Mouse (Mus musculus) activated CD4-positive, CD25-positive, alpha-beta regulatory T cell, adult 4 months (primary cell): Measurements from ENCODE around the gene Gm34653. TPM values are rescaled to one million over a fixed set of nuclear protein-coding genes. Genes with fewer than 3 reads are reported as not detected.
A peak's percentile ranks its signal among the peaks of the same experiment; 100 is the strongest.
"Not testable (repeated sequence)": the region's sequence is repeated elsewhere in the genome, so short reads cannot be mapped to it uniquely, and the experiment has no call there.

Source experiments
- ATAC-seq: one replicate; pipeline ENCODE4 v1.8.0; 2017
- polyA plus RNA-seq, 2 experiments: library from polyadenylated mRNA; unstranded; fragments of 100-300 nt; shearing (Covaris generic); gene quantifications; one replicate each; pipeline ENCODE4 v1.2.1; 2017

Gene Gm34653
- not detected for polyA plus RNA-seq

DNA sequence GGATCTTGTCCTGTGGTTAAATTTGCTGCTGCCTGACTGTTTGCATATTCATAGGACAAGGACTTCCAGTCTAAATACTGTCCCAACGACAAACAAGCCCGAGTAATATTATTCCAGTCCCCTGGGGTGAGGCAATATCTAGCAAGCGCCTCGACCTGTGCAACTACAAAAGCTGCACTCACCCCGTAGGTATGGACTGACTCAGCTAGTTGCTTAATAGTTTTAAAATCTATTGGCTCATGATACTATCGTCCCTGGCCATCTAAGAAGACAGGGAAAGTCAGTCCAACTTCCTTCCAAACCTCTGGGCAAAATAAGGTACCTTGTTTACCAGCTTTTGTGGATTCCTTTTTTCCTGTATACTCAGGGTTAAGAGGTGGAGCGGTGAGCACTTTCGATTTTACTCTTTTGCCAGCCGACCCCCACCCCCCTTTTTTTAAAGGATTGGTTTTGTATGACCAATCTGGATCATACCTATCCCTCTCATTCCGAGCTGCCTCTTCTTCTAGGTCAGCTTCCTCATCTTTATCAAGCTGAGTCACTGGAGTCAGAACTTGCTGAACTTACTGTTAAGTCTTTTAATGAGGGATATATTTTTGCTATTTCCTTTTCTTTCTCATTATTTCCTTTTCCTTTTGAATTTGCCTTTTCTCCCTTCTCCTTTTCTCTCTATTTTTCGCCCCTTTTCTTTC is at the start of gene Gm34653:
Gene Gm34653 (plus strand): TSS at position 242 of the 692 bp plus-strand sequence.
- ATAC-seq: not testable (repeated sequence)

DNA sequence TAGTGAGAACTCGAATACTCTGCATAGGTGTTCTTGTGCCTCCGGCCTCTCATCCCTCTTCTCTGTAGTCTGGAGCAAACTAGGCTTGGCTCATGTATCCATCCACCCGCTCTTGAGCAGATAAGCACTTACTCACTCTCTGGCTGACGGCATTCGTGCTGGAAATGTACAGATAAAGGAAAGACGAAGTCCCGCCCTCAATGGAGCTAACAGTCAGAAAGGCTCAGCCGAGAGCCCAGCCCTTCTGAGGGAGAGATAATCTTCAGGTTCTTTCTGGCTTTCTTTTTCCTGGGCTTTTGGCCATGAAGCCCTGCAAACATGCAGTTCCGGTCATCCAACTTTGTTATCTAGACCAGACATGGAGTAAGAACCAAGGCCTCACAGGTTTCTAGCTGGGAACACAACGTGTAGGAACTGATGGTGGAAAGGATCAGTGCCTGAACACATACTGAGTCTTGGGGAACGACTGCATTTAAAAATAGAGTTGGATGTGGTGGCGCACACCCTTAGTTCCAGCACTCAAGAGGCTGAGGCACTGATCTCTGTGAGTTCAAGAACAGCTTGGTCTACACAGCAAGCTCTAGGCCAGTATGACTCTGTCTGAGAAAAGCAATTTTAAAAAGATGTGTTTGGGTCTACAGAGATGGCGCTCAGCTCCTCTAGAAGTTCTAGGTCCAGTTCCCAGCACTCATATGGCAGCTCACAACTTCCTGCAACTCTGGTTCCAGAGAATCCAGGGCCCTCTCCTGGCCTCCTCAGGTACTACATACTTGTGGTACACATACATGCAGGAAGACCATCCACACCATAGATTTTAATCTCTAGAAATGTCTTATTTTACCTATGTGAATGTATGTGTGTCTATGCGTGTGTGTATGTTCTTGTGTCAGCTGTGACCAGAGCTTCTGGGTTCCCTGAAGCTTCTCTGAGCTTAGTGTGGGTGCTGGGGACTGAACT is 49.5 kb upstream of the Gm34653 start:
- no peak for ATAC-seq

DNA sequence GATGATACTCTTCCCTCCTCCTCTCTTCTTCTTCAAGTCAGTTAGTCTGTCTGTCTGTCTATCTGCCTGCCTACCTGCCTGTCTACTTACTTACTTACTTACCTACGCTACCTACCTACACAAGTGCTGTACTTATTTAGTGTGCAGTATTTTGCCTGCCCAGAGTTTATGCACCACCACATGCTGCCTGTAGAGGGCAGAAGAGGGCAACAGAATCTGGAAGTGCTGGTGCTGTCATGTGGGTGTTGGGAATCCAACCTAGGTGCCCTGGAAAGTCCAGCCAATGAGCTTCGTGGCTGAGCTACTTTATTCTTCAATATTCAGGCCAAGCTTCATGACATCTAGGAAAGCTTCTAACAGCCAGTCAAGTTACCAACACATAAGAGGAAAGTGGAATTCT is 48.7 kb upstream of the Gm34653 start:
- ATAC-seq: peak; percentile 52

DNA sequence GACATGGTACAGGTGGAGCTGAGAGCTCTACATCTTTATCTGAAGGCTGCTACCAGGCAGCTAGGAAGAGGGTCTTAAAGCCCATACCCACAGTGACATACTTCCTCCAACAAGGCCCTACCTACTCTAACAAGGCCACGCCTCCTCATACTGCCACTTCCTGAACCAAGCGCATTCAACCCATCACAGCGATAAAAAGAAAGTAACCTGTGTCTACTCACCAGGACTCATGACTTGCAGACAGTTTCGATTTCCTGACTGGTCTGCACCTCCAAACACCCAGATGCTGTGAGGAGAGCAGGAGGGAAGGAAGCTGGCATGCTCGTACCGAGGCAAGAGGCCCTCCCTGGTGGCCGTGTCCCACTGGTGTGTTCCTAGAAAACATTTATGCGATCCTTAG is 42.5 kb upstream of the Gm34653 start:
- ATAC-seq: peak; percentile 100

DNA sequence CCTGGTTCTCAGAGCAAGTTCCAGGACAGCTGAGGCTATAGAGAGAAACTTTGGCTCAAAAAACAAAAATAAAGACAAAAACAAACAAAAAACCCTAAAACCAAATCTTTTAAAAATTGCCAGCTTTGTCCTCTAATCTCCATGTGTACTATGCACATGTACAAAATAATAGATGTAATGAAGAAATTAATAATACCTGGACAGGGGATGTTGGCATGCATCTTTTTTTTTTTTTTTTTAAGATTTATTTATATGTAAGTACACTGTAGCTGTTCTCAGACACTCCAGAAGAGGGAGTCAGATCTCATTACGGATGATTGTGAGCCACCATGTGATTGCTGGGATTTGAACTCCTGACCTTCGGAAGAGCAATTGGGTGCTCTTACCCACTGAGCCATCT is 40.3 kb upstream of the Gm34653 start:
- not testable (repeated sequence) for ATAC-seq

DNA sequence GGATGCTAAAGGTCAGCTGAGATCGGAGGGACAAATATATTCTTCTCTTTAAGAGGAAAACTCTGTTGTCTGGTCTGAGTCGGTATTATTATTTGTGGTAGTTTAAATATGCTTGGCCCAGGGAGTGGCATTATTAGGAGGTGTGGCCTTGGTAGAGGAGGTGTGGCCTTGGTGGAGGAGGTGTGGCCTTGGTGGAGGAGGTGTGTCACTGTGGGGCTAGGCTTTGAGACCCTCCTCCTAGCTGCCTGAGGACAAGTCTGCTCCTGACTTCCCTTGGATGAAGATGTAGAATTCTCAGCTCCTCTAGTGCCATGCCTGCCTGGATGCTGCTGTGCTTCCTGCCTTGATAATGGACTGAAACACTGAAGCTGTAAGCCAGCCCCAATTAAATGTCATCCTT is 38.3 kb upstream of the Gm34653 start:
- no peak for ATAC-seq

DNA sequence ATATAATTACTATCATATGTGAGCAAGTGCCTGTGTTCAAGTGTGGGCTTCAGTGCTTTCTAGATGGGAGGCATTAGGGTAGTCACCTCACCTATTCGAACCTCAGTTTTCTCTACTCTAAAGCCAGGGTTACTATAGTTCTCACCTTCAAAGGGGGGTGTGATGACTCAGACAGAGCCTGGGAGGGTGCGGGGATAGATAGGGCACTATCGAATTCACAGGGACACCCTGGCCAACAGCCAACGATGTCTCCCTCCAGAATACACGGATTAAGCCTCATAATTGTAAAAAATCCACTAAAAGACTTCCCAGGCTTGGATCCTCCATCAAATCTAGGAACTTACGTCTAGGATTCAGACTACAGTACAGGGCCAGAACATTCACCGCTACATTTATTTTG is 37.4 kb upstream of the Gm34653 start:
- no peak for ATAC-seq

DNA sequence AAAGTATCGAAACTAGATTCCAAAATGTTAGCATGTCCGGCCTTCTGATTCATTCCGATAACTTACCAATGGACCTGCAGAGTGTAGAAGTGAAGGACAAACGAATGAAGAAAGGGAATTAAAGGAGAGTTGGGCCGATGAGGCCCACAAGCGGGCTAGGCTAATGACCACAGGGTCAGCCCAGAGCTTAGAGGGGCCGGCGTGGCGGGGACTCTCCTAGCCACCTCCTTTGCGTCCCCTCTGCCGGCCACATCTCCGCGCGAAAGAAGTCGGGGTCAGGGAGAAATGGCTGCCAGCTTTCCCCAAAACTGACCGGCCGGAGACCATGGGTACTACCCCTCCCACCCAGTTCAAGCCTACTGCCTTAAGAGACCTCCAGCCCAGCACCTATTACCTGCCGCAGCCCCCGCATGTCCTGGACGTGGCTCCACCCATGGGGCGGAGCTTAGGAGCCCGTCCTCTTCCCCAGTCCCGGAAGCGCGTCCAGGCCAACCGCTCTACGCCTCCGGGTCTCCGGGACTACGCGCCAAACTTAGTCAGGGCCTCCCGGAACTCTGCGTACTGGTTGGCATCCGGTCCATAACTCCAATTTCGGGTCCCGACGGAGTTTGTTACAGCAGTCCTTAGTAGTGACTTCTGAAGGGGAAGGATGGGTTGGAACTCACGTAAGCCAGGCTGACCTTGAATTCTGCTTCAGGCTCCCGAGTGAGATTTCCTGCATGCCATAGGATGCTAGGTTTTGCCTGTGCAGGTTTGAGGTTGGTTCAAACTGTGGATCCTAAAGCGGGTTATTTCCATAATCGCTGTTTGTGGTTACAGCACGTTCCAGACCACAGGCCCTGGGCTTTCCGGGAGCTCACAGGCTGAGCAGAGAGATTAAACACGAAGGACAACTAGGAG is 33.2 kb upstream of the Gm34653 start, which contains the start of gene Rabepk:
Gene Rabepk (minus strand): TSS at position 556 of the 900 bp plus-strand sequence.
- peak; percentile 77 for ATAC-seq

DNA sequence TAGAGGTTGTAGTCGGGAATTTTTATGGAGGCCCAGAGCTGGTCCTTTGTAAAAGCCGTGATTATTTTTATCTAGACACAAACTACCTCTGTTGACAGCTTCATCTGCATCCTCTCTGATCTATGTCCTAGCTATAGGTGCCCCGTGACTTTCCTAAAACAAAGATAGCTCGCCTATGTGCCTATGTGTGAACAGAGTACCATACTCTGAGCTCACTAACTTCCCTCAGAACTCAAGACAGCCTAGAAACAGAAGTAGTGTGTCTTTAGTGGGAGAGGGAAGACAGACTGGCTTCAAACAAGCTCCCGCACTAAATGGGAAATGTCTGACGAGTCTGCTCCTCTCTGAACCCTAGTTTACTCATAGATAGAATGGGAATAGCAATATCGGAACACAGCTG is 32.4 kb upstream of the Gm34653 start:
- ATAC-seq: no peak

DNA sequence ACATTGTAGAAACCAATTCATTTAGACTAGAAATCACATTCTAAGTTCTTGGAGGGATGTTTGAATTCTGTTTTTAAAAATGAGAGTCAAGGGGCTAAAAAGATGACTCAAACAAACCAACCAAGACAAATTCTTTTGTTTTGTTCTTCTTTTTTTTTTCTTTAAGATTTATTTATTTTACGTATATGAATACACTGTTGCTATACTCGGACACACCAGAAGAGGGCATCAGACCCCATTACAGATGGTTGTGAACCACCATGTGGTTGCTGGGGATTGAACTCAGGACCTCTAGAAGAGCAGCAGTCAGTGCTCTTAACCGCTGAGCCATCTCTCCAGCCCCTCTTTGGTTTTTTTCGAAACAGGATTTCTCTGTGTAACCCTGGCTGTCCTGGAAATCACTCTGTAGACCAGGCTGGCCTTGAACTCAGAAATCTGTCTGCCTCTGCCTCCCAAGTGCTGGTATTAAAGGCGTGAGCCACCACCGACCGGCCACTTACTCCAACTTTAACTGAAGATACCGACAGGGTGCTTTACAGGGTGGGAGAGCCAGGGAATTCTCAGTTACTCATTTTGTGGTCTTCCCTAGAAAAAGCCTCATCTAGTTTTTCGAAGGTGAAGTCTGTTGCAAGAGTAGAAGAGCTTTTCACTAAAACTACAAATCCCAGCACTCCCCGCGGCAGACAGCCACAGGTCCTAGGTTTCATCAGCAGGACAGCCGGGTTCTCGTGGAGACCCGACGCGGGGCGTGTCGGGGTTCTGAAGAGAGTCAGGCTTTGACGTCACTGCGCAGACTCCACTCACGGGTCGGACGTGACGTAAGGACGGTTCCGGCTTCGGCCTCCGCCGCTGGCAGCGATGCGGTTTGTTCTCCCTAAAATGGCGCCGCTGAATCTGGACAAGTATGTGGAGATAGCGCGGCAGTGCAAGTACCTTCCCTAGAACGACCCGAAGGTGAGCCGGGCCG is 31.0 kb upstream of the Gm34653 start:
- peak; percentile 92 for ATAC-seq

DNA sequence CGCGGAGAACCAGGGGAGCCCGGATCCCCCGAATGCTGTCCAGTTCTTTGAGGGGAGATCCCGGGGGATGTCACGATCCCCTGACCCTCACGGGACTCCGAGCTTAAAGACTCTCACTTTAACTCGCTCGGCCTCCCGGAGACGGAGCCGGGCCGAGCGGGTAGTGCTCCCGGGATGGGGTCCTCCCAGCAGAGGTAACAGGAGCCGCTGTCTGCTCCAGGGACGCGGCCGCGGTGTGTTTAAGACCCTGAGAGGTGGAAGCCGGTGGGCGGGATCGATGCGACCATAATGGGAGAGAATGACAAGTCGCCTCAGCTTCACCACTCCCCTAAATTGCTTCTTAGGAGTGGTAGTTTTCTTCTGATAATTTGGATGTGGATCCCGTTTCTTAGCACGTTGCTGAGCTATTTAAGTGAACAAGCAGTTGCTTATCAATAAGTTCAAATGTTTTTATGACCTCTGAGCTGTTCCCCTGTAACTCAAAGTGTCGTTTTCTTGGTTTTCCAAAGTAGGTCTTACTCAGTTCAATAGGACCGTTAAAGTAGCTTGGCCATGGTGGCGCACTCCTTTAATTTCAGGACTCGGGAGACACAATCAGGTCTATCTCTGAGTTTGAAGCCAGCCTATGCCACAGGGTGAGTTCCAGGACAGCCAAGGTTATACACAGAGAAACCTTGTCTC is 30.1 kb upstream of the Gm34653 start:
- ATAC-seq: peak; percentile 4

DNA sequence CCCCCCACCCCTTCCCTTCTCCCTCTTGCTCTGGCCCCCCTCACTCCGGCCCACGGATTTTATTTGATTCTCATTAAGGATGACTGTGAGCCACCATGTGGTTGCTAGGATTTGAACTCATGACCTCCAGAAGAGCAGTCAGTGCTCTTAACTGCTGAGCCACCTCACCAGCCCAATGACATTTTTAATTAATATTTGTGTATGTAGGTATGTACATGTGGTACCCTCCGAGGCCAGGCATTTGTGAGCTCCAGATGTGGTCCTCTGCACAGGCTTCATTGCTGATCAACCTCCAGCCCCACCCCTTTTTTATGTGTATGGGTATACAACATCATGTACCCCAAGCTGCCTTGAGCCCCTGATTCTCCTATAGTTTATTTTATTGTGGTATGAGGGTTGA is 29.1 kb upstream of the Gm34653 start:
- no peak for ATAC-seq

DNA sequence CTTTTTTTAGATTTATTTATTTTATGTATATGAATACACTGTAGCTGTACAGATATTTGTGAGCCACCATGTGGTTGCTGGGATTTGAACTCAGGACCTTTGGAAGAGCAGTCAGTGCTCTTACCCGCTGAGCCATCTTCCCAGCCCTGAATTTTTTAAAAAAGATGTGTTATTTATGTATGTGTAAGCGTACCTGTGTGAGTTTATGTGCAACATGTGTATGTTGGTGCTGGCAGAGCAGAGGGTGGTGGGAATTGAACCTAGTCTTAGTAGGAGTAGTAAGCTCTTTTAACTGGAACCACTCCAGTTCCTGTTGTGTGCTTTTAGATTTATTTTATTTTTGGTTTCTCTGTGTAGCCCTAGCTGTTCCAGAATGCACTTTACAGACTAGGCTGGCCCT is 28.6 kb upstream of the Gm34653 start:
- no peak for ATAC-seq

DNA sequence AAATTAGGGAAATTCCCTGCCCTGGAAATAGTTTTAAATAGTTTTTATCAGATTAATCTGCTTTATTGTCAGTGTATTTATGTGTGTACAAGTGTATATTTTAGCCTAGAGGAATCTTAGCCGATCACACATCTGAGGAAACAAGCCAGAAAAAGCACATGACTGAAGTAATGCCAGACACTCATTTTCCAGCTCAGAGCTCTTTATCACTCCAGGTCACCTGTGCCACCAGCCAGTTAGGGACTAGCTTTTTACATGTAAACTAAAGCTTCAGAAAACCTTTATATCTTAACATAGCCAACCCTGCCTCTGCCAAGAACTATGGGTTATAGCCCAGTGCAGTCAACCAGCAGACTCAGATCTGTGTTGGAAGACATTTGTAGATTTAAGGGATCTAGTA is 28.0 kb upstream of the Gm34653 start:
- no peak for ATAC-seq

DNA sequence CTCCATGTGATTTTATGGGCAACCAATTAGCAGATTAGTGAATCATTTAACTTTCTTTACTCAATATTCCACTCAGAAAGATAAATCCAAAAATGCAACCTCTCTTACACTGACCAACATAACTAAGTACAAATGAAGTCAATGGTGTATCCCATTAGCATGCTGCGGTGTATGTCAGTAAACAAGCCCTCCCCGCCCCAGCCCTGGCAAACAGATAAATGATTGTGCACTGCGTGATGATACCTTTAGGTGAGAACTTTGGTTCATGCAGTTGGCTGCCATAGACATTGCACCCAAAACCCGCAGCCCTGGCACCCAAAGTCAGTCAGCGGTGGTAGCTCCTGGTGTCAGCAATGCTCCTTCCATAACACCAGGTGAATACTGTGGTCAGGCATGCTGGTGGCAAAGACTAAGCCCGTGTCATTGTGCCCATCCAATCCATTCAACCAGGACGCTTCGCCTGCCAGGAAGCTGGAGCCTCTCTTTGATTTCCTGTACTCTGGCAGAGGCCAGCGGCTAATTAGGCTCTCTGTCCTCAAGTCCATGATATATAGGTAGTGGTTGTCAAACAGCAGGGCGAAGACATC is 27.4 kb upstream of the Gm34653 start:
- no peak for ATAC-seq

DNA sequence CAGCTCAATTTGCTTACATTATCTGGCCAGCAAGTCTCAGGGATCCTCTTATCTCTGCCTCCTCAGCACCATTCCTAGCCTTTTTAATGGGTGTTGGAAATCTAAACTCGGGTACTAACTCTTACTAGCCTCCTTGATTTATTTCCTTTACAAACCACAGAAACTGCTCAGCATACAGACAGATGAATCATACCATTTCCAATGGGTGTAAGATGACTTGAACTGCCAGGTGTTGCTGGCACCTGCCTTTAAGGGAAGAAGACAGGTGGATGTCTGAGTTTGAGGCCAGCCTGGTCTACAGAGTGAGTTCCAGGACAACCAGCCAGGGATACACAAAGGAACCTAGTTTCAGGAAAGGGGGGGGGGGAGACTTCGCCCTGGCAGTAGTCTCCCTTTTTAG is 24.8 kb upstream of the Gm34653 start:
- no peak for ATAC-seq

DNA sequence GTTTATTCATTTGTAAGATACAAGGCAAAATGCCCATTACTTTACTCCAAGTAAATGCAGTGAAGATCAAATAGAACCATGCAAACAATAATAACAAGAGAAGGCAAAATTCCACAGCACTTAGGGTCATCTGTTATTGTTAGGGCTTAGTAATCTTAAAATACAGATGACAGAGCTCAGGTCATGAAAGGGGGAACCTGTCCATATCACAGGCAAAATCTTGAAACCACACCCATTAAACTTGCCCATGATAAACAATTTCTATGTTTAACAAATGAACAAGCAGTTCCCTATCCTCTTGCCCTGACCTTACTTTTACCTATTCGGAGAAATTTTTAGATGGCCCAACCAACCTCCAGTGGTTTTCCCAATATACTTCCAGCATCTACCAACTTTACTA is 23.2 kb upstream of the Gm34653 start:
- no peak for ATAC-seq

DNA sequence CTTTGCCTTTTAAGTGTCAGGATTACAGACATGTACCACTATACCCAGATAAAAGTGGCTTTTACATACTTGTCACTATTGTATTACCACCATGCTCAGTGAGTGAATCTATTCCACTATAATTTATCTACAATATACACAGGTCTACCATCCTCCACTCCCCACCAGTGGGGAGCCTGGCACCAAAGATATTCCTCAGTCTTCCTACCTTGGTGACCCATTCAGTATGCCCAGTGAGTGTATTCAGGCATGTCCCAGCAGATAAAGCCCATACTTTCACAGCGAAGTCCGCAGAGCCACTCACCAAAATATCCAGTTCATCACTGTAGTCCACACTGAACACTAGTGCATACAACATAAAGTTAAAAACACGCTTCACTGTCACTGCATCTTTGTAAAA is 22.0 kb upstream of the Gm34653 start:
- no peak for ATAC-seq

DNA sequence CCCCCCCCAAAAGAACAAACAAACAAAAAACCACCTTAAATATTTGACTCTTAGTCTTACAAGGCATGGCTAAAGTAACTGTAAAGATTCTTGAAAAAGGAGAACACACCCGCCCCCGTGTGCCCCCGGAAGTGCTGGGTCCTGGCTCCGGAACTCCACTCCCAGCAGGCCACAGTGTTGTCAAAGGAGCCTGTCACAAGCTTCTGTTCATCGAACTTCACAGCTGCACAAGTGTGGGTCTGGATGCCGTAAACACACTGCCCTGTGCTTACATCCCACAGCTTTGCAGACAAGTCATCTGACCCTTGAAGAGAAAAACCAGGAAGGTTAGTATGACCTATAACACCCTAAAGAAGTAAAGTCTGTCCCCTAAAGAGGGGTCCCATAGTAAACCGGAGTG is 20.1 kb upstream of the Gm34653 start:
- ATAC-seq: no peak

DNA sequence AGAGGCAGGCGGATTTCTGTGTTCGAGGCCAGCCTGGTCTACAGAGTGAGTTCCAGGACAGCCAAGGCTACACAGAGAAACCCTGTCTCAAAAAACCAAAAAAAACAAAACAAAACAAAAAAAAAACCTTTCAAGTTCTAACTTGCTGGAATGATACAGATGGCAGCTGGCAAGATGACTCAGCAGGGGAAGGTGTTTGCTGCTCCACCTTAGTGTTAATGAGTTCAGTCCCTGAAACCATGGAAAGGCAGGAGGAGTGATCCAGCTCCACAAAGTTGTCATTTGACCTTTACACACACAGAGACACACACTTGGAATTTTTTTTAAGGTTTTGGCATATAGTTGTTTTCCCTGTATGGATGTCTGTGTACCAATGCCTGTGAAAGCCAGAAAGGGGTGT is 16.9 kb upstream of the Gm34653 start:
- ATAC-seq: not testable (repeated sequence)

DNA sequence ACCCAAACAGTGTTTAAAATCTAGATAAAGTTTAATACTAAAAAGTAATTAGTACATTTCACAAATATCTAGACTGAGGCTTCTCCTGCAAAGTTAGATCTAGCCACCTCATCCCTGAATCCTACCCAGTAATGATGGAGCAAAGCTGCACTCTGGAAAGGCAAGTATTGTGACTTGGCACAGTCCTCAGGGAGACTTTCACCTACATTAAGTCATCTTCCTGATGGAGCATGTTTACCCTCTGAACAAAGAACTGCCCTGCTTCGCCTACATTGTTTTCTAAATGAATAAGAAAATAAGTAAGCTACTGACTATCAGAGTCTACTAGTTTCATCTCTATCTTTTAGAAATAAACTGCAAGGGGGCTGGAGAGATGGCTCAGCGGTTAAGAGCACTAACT is 14.3 kb upstream of the Gm34653 start:
- no peak for ATAC-seq
